Mouse (Mus musculus) embryonic facial prominence, embryonic 13.5 days (tissue): ENCODE measurements at regions not wholly inside any gene's neighbourhood (a gene's known extent, or its start where the extent isn't known, plus 50 kb on each side); places are given as distances from the start of the nearest gene placed in this dataset.

Experiments used
- ATAC-seq: fragments of 200-750 bp; cut with Nextera tagmentation; 2 replicates; pipeline ENCODE4 v1.8.0; 2017; ENCODE audit warnings: low read depth; ENCODE audit not compliant: insufficient number of reproducible peaks, insufficient read depth, low FRiP score, low TSS enrichment
- H3K27ac ChIP-seq: fragments of 300-500 bp; sonication (generic); 2 replicates; pipeline ENCODE4 v1.5.1; 2015; ENCODE audit warnings: moderate library complexity, mild to moderate bottlenecking, inconsistent platforms
- H3K27me3 ChIP-seq: fragments of 300-500 bp; sonication (generic); 2 replicates; pipeline ENCODE4 v1.6.1; 2015; ENCODE audit warnings: mild to moderate bottlenecking, inconsistent platforms
- H3K36me3 ChIP-seq: fragments of 300-500 bp; sonication (generic); 2 replicates; pipeline ENCODE4 v1.6.1; 2015; ENCODE audit warnings: mild to moderate bottlenecking, inconsistent platforms
- H3K4me1 ChIP-seq: fragments of 300-500 bp; sonication (generic); 2 replicates; pipeline ENCODE4 v1.6.1; 2015; ENCODE audit warnings: inconsistent platforms
- H3K4me2 ChIP-seq: fragments of 300-500 bp; sonication (generic); 2 replicates; pipeline ENCODE4 v1.6.1; 2015; ENCODE audit warnings: moderate library complexity, mild to moderate bottlenecking, inconsistent platforms
- H3K4me3 ChIP-seq: fragments of 300-500 bp; sonication (generic); 2 replicates; pipeline ENCODE4 v1.5.1; 2015; ENCODE audit warnings: mild to moderate bottlenecking, inconsistent platforms
- H3K9ac ChIP-seq: fragments of 300-500 bp; sonication (generic); 2 replicates; pipeline ENCODE4 v1.6.1; 2015; ENCODE audit warnings: mild to moderate bottlenecking, inconsistent platforms
- H3K9me3 ChIP-seq: fragments of 300-500 bp; sonication (generic); 2 replicates; pipeline ENCODE4 v1.6.1; 2016; ENCODE audit warnings: inconsistent platforms
- WGBS: fragments of 180-500 bp; shearing (Covaris S2); methylation state at CpG from one replicate; pipeline ENCODE4 v1.1.7; 2015; ENCODE audit warnings: mixed read lengths; 5-methylcytosine and 5-hydroxymethylcytosine counted together

- no peaks in the 10 kb centered on the region for H3K9me3 ChIP-seq
- no peak overlapping the region for H3K27ac ChIP-seq
- no peak overlapping the region for H3K4me3 ChIP-seq
- no peak for ATAC-seq
- H3K9ac ChIP-seq, result no peak overlapping the region
- no peaks in the 10 kb centered on the region for H3K27me3 ChIP-seq
- H3K4me2 ChIP-seq, result no peak overlapping the region
- 60% methylated on average over 4 of the region's 4 CpGs for WGBS
- H3K36me3 ChIP-seq, result no peaks in the 10 kb centered on the region
- H3K4me1 ChIP-seq, result no peaks in the 10 kb centered on the region
Measured at GRCm38 (mm10) chr15:13366606-13367005, 193.1 kb upstream of the Cdh6 start.

- 53% methylated on average over 2 of the region's 2 CpGs for WGBS
- Histone ChIP-seq H3K27me3 (no peaks in the 10 kb centered on the region), H3K9me3 (no peaks in the 10 kb centered on the region), H3K4me3 (no peak overlapping the region), H3K27ac (no peak overlapping the region), H3K36me3 (no peaks in the 10 kb centered on the region), H3K9ac (no peak overlapping the region), H3K4me1 (no peaks in the 10 kb centered on the region), H3K4me2 (no peak overlapping the region)
- ATAC-seq, result no peak
Measured at GRCm38 (mm10) chr15:13360741-13361140, 187.3 kb upstream of the Cdh6 start.

- Histone ChIP-seq H3K27me3 (no peaks in the 10 kb centered on the region), H3K9me3 (no peaks in the 10 kb centered on the region), H3K36me3 (no peaks in the 10 kb centered on the region), H3K4me3 (no peak overlapping the region), H3K4me2 (no peak overlapping the region), H3K4me1 (no peaks in the 10 kb centered on the region), H3K9ac (no peak overlapping the region), H3K27ac (no peak overlapping the region)
- WGBS, result 39% methylated on average over 1 of the region's 1 CpGs
- no peak for ATAC-seq
Measured at GRCm38 (mm10) chr15:13359026-13359425, 185.6 kb upstream of the Cdh6 start.

- H3K4me1 ChIP-seq, result no peaks in the 10 kb centered on the region
- no peak overlapping the region for H3K27ac ChIP-seq
- 73% methylated on average over 3 of the region's 3 CpGs for WGBS
- no peaks in the 10 kb centered on the region for H3K9me3 ChIP-seq
- no peaks in the 10 kb centered on the region for H3K27me3 ChIP-seq
- H3K36me3 ChIP-seq, result no peaks in the 10 kb centered on the region
- H3K4me3 ChIP-seq, result no peak overlapping the region
- no peak overlapping the region for H3K9ac ChIP-seq
- H3K4me2 ChIP-seq, result no peak overlapping the region
- no peak for ATAC-seq
Measured at GRCm38 (mm10) chr15:13350321-13350720, 176.8 kb upstream of the Cdh6 start.

GRCm38 (mm10) chr15:13336392-13336791 is 162.9 kb upstream of the Cdh6 start:
- Histone ChIP-seq H3K4me3 (no peak overlapping the region), H3K27me3 (no peaks in the 10 kb centered on the region), H3K4me1 (no peaks in the 10 kb centered on the region), H3K36me3 (no peaks in the 10 kb centered on the region), H3K27ac (no peak overlapping the region), H3K4me2 (no peak overlapping the region), H3K9me3 (no peaks in the 10 kb centered on the region), H3K9ac (no peak overlapping the region)
- ATAC-seq, result no peak
- 92% methylated on average over 1 of the region's 1 CpGs for WGBS

GRCm38 (mm10) chr15:13324439-13324838 is 151.0 kb upstream of the Cdh6 start:
- Histone ChIP-seq H3K4me3 (no peak overlapping the region), H3K4me2 (no peak overlapping the region), H3K27ac (no peak overlapping the region), H3K9ac (no peak overlapping the region), H3K27me3 (no peaks in the 10 kb centered on the region), H3K4me1 (no peaks in the 10 kb centered on the region; the same call in 1 of the 2 replicates), H3K9me3 (no peaks in the 10 kb centered on the region), H3K36me3 (no peaks in the 10 kb centered on the region)
- WGBS, result 33% methylated on average over 2 of the region's 2 CpGs
- ATAC-seq, result no peak

- H3K27me3 ChIP-seq, result no peaks in the 10 kb centered on the region
- no peak overlapping the region for H3K27ac ChIP-seq
- no peaks in the 10 kb centered on the region; the same call in 1 of the 2 replicates for H3K4me1 ChIP-seq
- no peaks in the 10 kb centered on the region for H3K36me3 ChIP-seq
- no peak overlapping the region for H3K4me3 ChIP-seq
- H3K9ac ChIP-seq, result no peak overlapping the region
- 52% methylated on average over 10 of the region's 10 CpGs for WGBS
- H3K4me2 ChIP-seq, result no peak overlapping the region
- no peak for ATAC-seq
- no peaks in the 10 kb centered on the region for H3K9me3 ChIP-seq
Measured at GRCm38 (mm10) chr15:13320599-13321348, 147.3 kb upstream of the Cdh6 start.

GRCm38 (mm10) chr15:13304562-13304961 is 131.1 kb upstream of the Cdh6 start:
- H3K4me2 ChIP-seq, result no peak overlapping the region
- no peaks in the 10 kb centered on the region for H3K36me3 ChIP-seq
- H3K9me3 ChIP-seq, result no peaks in the 10 kb centered on the region
- no peak overlapping the region for H3K27ac ChIP-seq
- H3K9ac ChIP-seq, result no peak overlapping the region
- no peaks in the 10 kb centered on the region for H3K27me3 ChIP-seq
- no peaks in the 10 kb centered on the region for H3K4me1 ChIP-seq
- no peak overlapping the region for H3K4me3 ChIP-seq
- ATAC-seq, result no peak
- WGBS, result 60% methylated on average over 6 of the region's 6 CpGs

GRCm38 (mm10) chr15:13303456-13303855 is 130.0 kb upstream of the Cdh6 start:
- H3K36me3 ChIP-seq, result no peaks in the 10 kb centered on the region
- H3K4me2 ChIP-seq, result no peak overlapping the region
- no peak overlapping the region for H3K4me3 ChIP-seq
- no peaks in the 10 kb centered on the region for H3K27me3 ChIP-seq
- no peak overlapping the region for H3K27ac ChIP-seq
- H3K4me1 ChIP-seq, result no peaks in the 10 kb centered on the region
- no peak overlapping the region for H3K9ac ChIP-seq
- no peaks in the 10 kb centered on the region for H3K9me3 ChIP-seq
- WGBS, result 77% methylated on average over 7 of the region's 7 CpGs
- ATAC-seq, result no peak

- Histone ChIP-seq H3K4me3 (no peak overlapping the region), H3K27me3 (no peaks in the 10 kb centered on the region), H3K9ac (no peak overlapping the region), H3K4me1 (no peaks in the 10 kb centered on the region), H3K36me3 (no peaks in the 10 kb centered on the region), H3K4me2 (no peak overlapping the region), H3K9me3 (no peaks in the 10 kb centered on the region), H3K27ac (no peak overlapping the region)
- ATAC-seq, result no peak
- 72% methylated on average over 6 of the region's 6 CpGs for WGBS
Measured at GRCm38 (mm10) chr15:13302672-13303071, 129.2 kb upstream of the Cdh6 start.

- no peak overlapping the region for H3K9ac ChIP-seq
- H3K4me1 ChIP-seq, result no peaks in the 10 kb centered on the region
- no peak overlapping the region for H3K27ac ChIP-seq
- no peaks in the 10 kb centered on the region for H3K9me3 ChIP-seq
- WGBS, result 66% methylated on average over 6 of the region's 6 CpGs
- H3K4me3 ChIP-seq, result no peak overlapping the region
- no peak for ATAC-seq
- no peaks in the 10 kb centered on the region for H3K36me3 ChIP-seq
- no peaks in the 10 kb centered on the region for H3K27me3 ChIP-seq
- H3K4me2 ChIP-seq, result no peak overlapping the region
Measured at GRCm38 (mm10) chr15:13296967-13297366, 123.5 kb upstream of the Cdh6 start.

GRCm38 (mm10) chr15:13289064-13289463 is 115.6 kb upstream of the Cdh6 start:
- H3K27ac ChIP-seq, result no peak overlapping the region

More at GRCm38 (mm10) chr15:13289064-13289463, 115.6 kb upstream of the Cdh6 start:
- Histone ChIP-seq H3K4me3 (no peak overlapping the region), H3K9me3 (no peaks in the 10 kb centered on the region), H3K27me3 (no peaks in the 10 kb centered on the region; the same call in 1 of the 2 replicates), H3K4me1 (peaks cover 8% of the 10 kb centered on the region), H3K36me3 (no peaks in the 10 kb centered on the region), H3K9ac (no peak overlapping the region), H3K4me2 (no peak overlapping the region)
- no peak for ATAC-seq
- 75% methylated on average over 3 of the region's 3 CpGs for whole genome bisulfite sequencing
